21 mouse cellular contexts compared by ENCODE assay signal in genomic region chr3:125338178-125338692, GRCm38 (mm10).
A peak's percentile ranks its signal among the peaks of the same experiment; 100 is the strongest.
DNase-seq lines count a peak whose midpoint lies in the region; ATAC-seq and TF ChIP-seq lines count a peak whose summit lies in the region.
"Had no signal": no experiment of that assay in that cellular context is flagged by ENCODE, and none has a peak within 500 bp of the region (broad histone marks: within the 10 kb centered on the region; RNA-seq: fewer than 3 reads in every experiment).

No protein-coding gene starts in this region.

- no peak overlapping the region for H3K4me2 ChIP-seq in lung, postnatal 0 days (replicated peaks; ENCODE audit: low read depth, low read length)
- H3K4me2 ChIP-seq: heart, embryonic 15.5 days; hindbrain, embryonic 14.5 days; liver, embryonic 15.5 days had no signal

- no peak overlapping the region for H3K27ac ChIP-seq in lung, postnatal 0 days (ENCODE audit: low read length)
- H3K27ac ChIP-seq: forebrain, embryonic 10.5 days; heart, embryonic 15.5 days; hindbrain, embryonic 14.5 days; liver, embryonic 15.5 days had no signal

- ATAC-seq in lung, postnatal 0 days, result peak; percentile 37; the same call in 1 of the 2 replicates
- peak; percentile 17 for ATAC-seq in Patski
- ATAC-seq in common myeloid progenitor, adult 5-6 weeks (replicated peaks; ENCODE audit: low read depth, poor library complexity, severe bottlenecking), result peak; percentile 93
- ATAC-seq: forebrain, embryonic 16.5 days; inflammation-experienced regulatory T-cells, adult 6 months had no signal

- POLR2A ChIA-PET in Patski (lab: Charles Lee), result no interaction called here

- CTCF ChIA-PET in Patski (lab: Charles Lee), result no interaction called here

- no peak overlapping the region for H3K9ac ChIP-seq in lung, postnatal 0 days (replicated peaks; ENCODE audit: low read depth)
- H3K9ac ChIP-seq: heart, embryonic 15.5 days; hindbrain, embryonic 14.5 days; liver, embryonic 15.5 days had no signal

- intact Hi-C loops in gastrocnemius, postnatal 36 days (cut with DNase I), result no loop called here

- H3K36me3 ChIP-seq in lung, postnatal 0 days (ENCODE audit: insufficient read depth, low read length), result no peaks in the 10 kb centered on the region
- no peaks in the 10 kb centered on the region for H3K36me3 ChIP-seq in megakaryocyte, embryonic 14.5 days (replicated peaks; ENCODE audit: low read length)
- H3K36me3 ChIP-seq: forebrain, embryonic 10.5 days; heart, embryonic 15.5 days; liver, embryonic 15.5 days had no signal

- H3K4me3 ChIP-seq in lung, postnatal 0 days (ENCODE audit: low read depth, low read length), result no peak overlapping the region
- H3K4me3 ChIP-seq in megakaryocyte, embryonic 14.5 days (replicated peaks), result peak overlapping the region; percentile 85
- H3K4me3 ChIP-seq: forebrain, embryonic 10.5 days; heart, embryonic 15.5 days; liver, embryonic 15.5 days had no signal

- no peak for TF ChIP-seq EP300 in lung, postnatal 0 days (IDR thresholded peaks at IDR 0.05)

- WGBS in lung, postnatal 0 days, result 7% methylated on average over 6 of the region's 6 CpGs

- H3K27me3 ChIP-seq in lung, postnatal 0 days (replicated peaks; ENCODE audit: insufficient read depth, low read length), result no peaks in the 10 kb centered on the region
- H3K27me3 ChIP-seq in Patski, result peaks cover 12% of the 10 kb centered on the region
- no peaks in the 10 kb centered on the region for H3K27me3 ChIP-seq in megakaryocyte, embryonic 14.5 days (replicated peaks)
- H3K27me3 ChIP-seq: heart, embryonic 15.5 days; liver, embryonic 15.5 days had no signal

- no peak for TF ChIP-seq CTCF in lung, postnatal 0 days (IDR thresholded peaks at IDR 0.05)
- TF ChIP-seq CTCF in Patski (IDR thresholded peaks at IDR 0.05), result no peak

- H3K9me3 ChIP-seq in lung, postnatal 0 days (ENCODE audit: low read length), result no peaks in the 10 kb centered on the region
- no peaks in the 10 kb centered on the region for H3K9me3 ChIP-seq in megakaryocyte, embryonic 14.5 days
- H3K9me3 ChIP-seq: forebrain, embryonic 10.5 days; heart, embryonic 15.5 days; liver, embryonic 15.5 days had no signal

- H3K4me1 ChIP-seq in lung, postnatal 0 days (ENCODE audit: insufficient read depth, low read depth, low read length), result no peaks in the 10 kb centered on the region
- peaks cover 11% of the 10 kb centered on the region for H3K4me1 ChIP-seq in megakaryocyte, embryonic 14.5 days
- H3K4me1 ChIP-seq: forebrain, embryonic 10.5 days; heart, embryonic 15.5 days; liver, embryonic 15.5 days had no signal

- peak; percentile 13 for DNase-seq in lung, postnatal 0 days (ENCODE audit: low spot score)
- no peak for DNase-seq in lung, postnatal 4 days
- no peak for DNase-seq in Patski (ENCODE audit: low read depth, low spot score)
- no peak for DNase-seq in gastrocnemius, postnatal 36 days
- no peak for DNase-seq in kidney, postnatal 10 days
- DNase-seq: adrenal gland, postnatal 10 days; cerebellum, adult 9-10 months; gastrocnemius, postnatal 25 days; heart, postnatal 36 days; kidney, adult 2 months; kidney, postnatal 14 days; lung, postnatal 14 days; thymus, adult 18-20 months had no signal

- in situ Hi-C loops in Patski (cut with MboI; ENCODE audit: low pct_unique_long_range_greater_than_20kb), result no loop called here

Comparison
In these comparisons a context has a peak if more than half of its experiments do, and no peak if none do; other contexts are left out.
1. ATAC-seq: peak in every context shown above with its lines; median percentile 93 in common myeloid progenitor, adult 5-6 weeks; 37 in lung, postnatal 0 days; 17 in Patski.